Mouse (Mus musculus): Measurements from ENCODE around the gene Olfr544. TPM values are rescaled to one million over a fixed set of nuclear protein-coding genes. Genes with fewer than 3 reads are reported as not detected.

Gene Olfr544
- total RNA-seq, 1 experiment from 2014 or later: not detected

GRCm38 (mm10) chr7:102479368-102480078, 8.6 kb downstream of the Olfr544 start:
- no peak for ATAC-seq (ENCODE audit: extremely low read depth, insufficient number of reproducible peaks, low FRiP score, poor library complexity, severe bottlenecking)

- no peak for ATAC-seq (ENCODE audit: extremely low read depth, insufficient number of reproducible peaks, low FRiP score, poor library complexity, severe bottlenecking)
Measured at GRCm38 (mm10) chr7:102478926-102479325, 9.2 kb downstream of the Olfr544 start.

- ATAC-seq (ENCODE audit: extremely low read depth, insufficient number of reproducible peaks, low FRiP score, poor library complexity, severe bottlenecking): no peak
Measured at GRCm38 (mm10) chr7:102478425-102478824, 9.7 kb downstream of the Olfr544 start.

- ATAC-seq (ENCODE audit: extremely low read depth, insufficient number of reproducible peaks, low FRiP score, poor library complexity, severe bottlenecking): no peak
Measured at GRCm38 (mm10) chr7:102477377-102477776, 10.7 kb downstream of the Olfr544 start.

- no peak for ATAC-seq (ENCODE audit: extremely low read depth, insufficient number of reproducible peaks, low FRiP score, poor library complexity, severe bottlenecking)
Measured at GRCm38 (mm10) chr7:102476601-102477000, 11.5 kb downstream of the Olfr544 start.

- no peak for ATAC-seq (ENCODE audit: extremely low read depth, insufficient number of reproducible peaks, low FRiP score, poor library complexity, severe bottlenecking)
Measured at GRCm38 (mm10) chr7:102472675-102473074, 15.4 kb downstream of the Olfr544 start.

GRCm38 (mm10) chr7:102467566-102467965, 20.5 kb downstream of the Olfr544 start:
- ATAC-seq (ENCODE audit: extremely low read depth, insufficient number of reproducible peaks, low FRiP score, poor library complexity, severe bottlenecking): no peak

GRCm38 (mm10) chr7:102458618-102459380, 29.3 kb downstream of the Olfr544 start:
- peak; percentile 63 for ATAC-seq (ENCODE audit: extremely low read depth, insufficient number of reproducible peaks, low FRiP score, poor library complexity, severe bottlenecking)

- no peak for ATAC-seq (ENCODE audit: extremely low read depth, insufficient number of reproducible peaks, low FRiP score, poor library complexity, severe bottlenecking)
Measured at GRCm38 (mm10) chr7:102446438-102446837, 41.7 kb downstream of the Olfr544 start.

- ATAC-seq (ENCODE audit: extremely low read depth, insufficient number of reproducible peaks, low FRiP score, poor library complexity, severe bottlenecking): no peak
Measured at GRCm38 (mm10) chr7:102444301-102444700, 43.8 kb downstream of the Olfr544 start.

GRCm38 (mm10) chr7:102442432-102442831, 45.7 kb downstream of the Olfr544 start:
- no peak for ATAC-seq (ENCODE audit: extremely low read depth, insufficient number of reproducible peaks, low FRiP score, poor library complexity, severe bottlenecking)

- ATAC-seq (ENCODE audit: extremely low read depth, insufficient number of reproducible peaks, low FRiP score, poor library complexity, severe bottlenecking): peak; percentile 100
Measured at GRCm38 (mm10) chr7:102441657-102442391, 46.3 kb downstream of the Olfr544 start, which contains the start of gene Rrm1. Rrm1 (plus strand) TSS chr7:102441695.

GRCm38 (mm10) chr7:102440822-102441656, 47.1 kb downstream of the Olfr544 start:
- no peak for ATAC-seq (ENCODE audit: extremely low read depth, insufficient number of reproducible peaks, low FRiP score, poor library complexity, severe bottlenecking)

- no peak for ATAC-seq (ENCODE audit: extremely low read depth, insufficient number of reproducible peaks, low FRiP score, poor library complexity, severe bottlenecking)
Measured at GRCm38 (mm10) chr7:102434344-102434743, 53.8 kb downstream of the Olfr544 start.

Other genes with a start within 250 kb of the Olfr544 start
- 118 and 127 TPM in 2 replicates for gene Rhog, start 232.3 kb downstream of the Olfr544 start, total RNA-seq (2017)
- gene Stim1, start 220.5 kb downstream of the Olfr544 start, total RNA-seq (2017): 63.7 and 72.1 TPM in 2 replicates
- gene Rrm1, start 46.6 kb downstream of the Olfr544 start, total RNA-seq (2017): 50.5 and 58.1 TPM in 2 replicates
- gene Olfr543, start 6.6 kb downstream of the Olfr544 start, total RNA-seq (2017): not detected in 2 replicates
- gene Olfr545, start 11.3 kb upstream of the Olfr544 start, total RNA-seq (2017): not detected in 2 replicates
- not detected in 2 replicates for gene Olfr547, start 46.4 kb upstream of the Olfr544 start, total RNA-seq (2017)
- gene Olfr548-ps1, start 52.6 kb upstream of the Olfr544 start, total RNA-seq (2017): not detected in 2 replicates
- not detected in 2 replicates for gene Olfr549, start 61.6 kb upstream of the Olfr544 start, total RNA-seq (2017)
- 48.9 and 65.3 TPM in 2 replicates for gene Trim21, start 77.2 kb upstream of the Olfr544 start, total RNA-seq (2017)
- gene Olfr550, start 83.1 kb upstream of the Olfr544 start, total RNA-seq (2017): 0.12 TPM in 1 of 2 replicates, not detected in the other
- gene Olfr551, start 103.6 kb upstream of the Olfr544 start, total RNA-seq (2017): not detected in 2 replicates
- gene Olfr552, start 109.5 kb upstream of the Olfr544 start, total RNA-seq (2017): not detected in 2 replicates
- gene Olfr553, start 129.9 kb upstream of the Olfr544 start, total RNA-seq (2017): not detected in 2 replicates
- 0.47 TPM in 1 of 2 replicates, not detected in the other for gene Olfr554, start 150.1 kb upstream of the Olfr544 start, total RNA-seq (2017)
- gene Olfr555, start 170.5 kb upstream of the Olfr544 start, total RNA-seq (2017): not detected in 2 replicates
- not detected in 2 replicates for gene Olfr556, start 176.6 kb upstream of the Olfr544 start, total RNA-seq (2017)
- gene Trim68, start 199.0 kb upstream of the Olfr544 start, total RNA-seq (2017): 10.6 and 12.5 TPM in 2 replicates
- gene Olfr557, start 207.6 kb upstream of the Olfr544 start, total RNA-seq (2017): not detected in 2 replicates
- gene Olfr558, start 213.9 kb upstream of the Olfr544 start, total RNA-seq (2017): not detected in 2 replicates
- gene Olfr33, start 230.8 kb upstream of the Olfr544 start, total RNA-seq (2017): not detected in 2 replicates
- not detected in 2 replicates for gene Olfr559, start 239.2 kb upstream of the Olfr544 start, total RNA-seq (2017)